Mouse (Mus musculus): ENCODE measurements around the gene Prkg1.

GRCm38 (mm10) chr19:31078241-31078640, 686.6 kb downstream of the Prkg1 start:
- no peak for TF ChIP-seq POLR2A (IDR thresholded peaks at IDR 0.05; ENCODE audit: borderline replicate concordance, low read depth, low read length)
- no peak for TF ChIP-seq CTCF (IDR thresholded peaks at IDR 0.05; ENCODE audit: low read depth, low read length)
